Mouse (Mus musculus) MEL (cell line): ENCODE results near the gene Btla. TPM values are rescaled to one million over a fixed set of nuclear protein-coding genes. Genes with fewer than 3 reads are reported as not detected.
A peak's percentile ranks its signal among the peaks of the same experiment; 100 is the strongest.

ENCODE experiments used
- DNase-seq: peaks from one replicate; pipeline ENCODE4 v3.0.0; 2011; ENCODE audit warnings: low read depth, low spot score
- H3K27ac ChIP-seq: 2 replicates; pipeline ENCODE4 v1.5.1; 2012; ENCODE audit warnings: low read depth, mild to moderate bottlenecking, control low read depth, low read length, moderate library complexity; ENCODE audit not compliant: control insufficient read depth
- H3K27me3 ChIP-seq, 2 experiments: fragments of 150-350 bp in 1 of 2; sonication (generic) in 1 of 2; 2 replicates each; pipeline ENCODE4 v1.6.1; 2012; ENCODE audit warnings: low read length in 2 of 2, mild to moderate bottlenecking in 2 of 2, improper control_type of control experiment in 1 of 2, moderate library complexity in 1 of 2; ENCODE audit not compliant: insufficient read depth in 2 of 2, control insufficient read depth in 1 of 2
- H3K36me3 ChIP-seq, 2 experiments: 2 replicates each; pipeline ENCODE4 v1.6.1; 2012 to 2014; ENCODE audit warnings: low read length in 2 of 2, improper control_type of control experiment in 1 of 2, inconsistent platforms in 1 of 2, mild to moderate bottlenecking in 1 of 2; ENCODE audit not compliant: insufficient read depth in 2 of 2, control insufficient read depth in 1 of 2
- H3K4me1 ChIP-seq, 2 experiments: fragments of 150-350 bp in 1 of 2; sonication (generic) in 1 of 2; 2 replicates each; pipeline ENCODE4 v1.6.1; 2012; ENCODE audit warnings: low read length in 2 of 2, improper control_type of control experiment in 1 of 2, mild to moderate bottlenecking in 1 of 2; ENCODE audit not compliant: insufficient read depth in 2 of 2, control insufficient read depth in 1 of 2
- H3K4me3 ChIP-seq, 2 experiments: fragments of 150-350 bp in 1 of 2; sonication (generic) in 1 of 2; 2 replicates each; pipeline ENCODE4 v1.5.1; 2012; ENCODE audit warnings: low read depth in 2 of 2, low read length in 2 of 2, mild to moderate bottlenecking in 2 of 2, moderate library complexity in 2 of 2, control low read depth in 1 of 2, improper control_type of control experiment in 1 of 2; ENCODE audit not compliant: control insufficient read depth in 1 of 2, insufficient read depth in 1 of 2
- H3K79me2 ChIP-seq: 2 replicates; pipeline ENCODE4 v1.6.1; 2012; ENCODE audit warnings: mild to moderate bottlenecking, low read length, moderate library complexity; ENCODE audit not compliant: control insufficient read depth, poor library complexity, insufficient read depth
- H3K9ac ChIP-seq: 2 replicates; pipeline ENCODE4 v1.6.1; 2012; ENCODE audit warnings: low read depth, mild to moderate bottlenecking, control low read depth, low read length, moderate library complexity; ENCODE audit not compliant: control insufficient read depth, poor library complexity, severe bottlenecking
- H3K9me3 ChIP-seq: fragments of 150-350 bp; sonication (generic); replicated peaks from 2 replicates; pipeline ENCODE4 v1.6.1; 2012; ENCODE audit warnings: mild to moderate bottlenecking, low read length, improper control_type of control experiment, moderate library complexity; ENCODE audit not compliant: insufficient read depth
- BHLHE40 ChIP-seq: IDR thresholded peaks from 2 replicates; pipeline ENCODE4 v1.6.1; 2012; ENCODE audit warnings: low read depth, mild to moderate bottlenecking, inconsistent platforms, low read length, improper control_type of control experiment, borderline replicate concordance
- CTCF ChIP-seq, 3 experiments: IDR thresholded peaks in 2 of 3; conservative IDR thresholded peaks in 1 of 3; 2 replicates each; pipeline ENCODE4 v1.5.1; 2011 to 2012; ENCODE audit warnings: low read length in 3 of 3, low read depth in 2 of 3, mild to moderate bottlenecking in 2 of 3, improper control_type of control experiment in 1 of 3, inconsistent platforms in 1 of 3, mixed read lengths in 1 of 3, moderate library complexity in 1 of 3; ENCODE audit not compliant: control insufficient read depth in 1 of 3, insufficient read depth in 1 of 3, poor library complexity in 1 of 3, severe bottlenecking in 1 of 3
- EP300 ChIP-seq, 2 experiments: IDR thresholded peaks; 2 replicates each; pipeline ENCODE4 v1.6.1; 2011; ENCODE audit warnings: improper control_type of control experiment in 2 of 2, low read length in 2 of 2, low read depth in 1 of 2, mild to moderate bottlenecking in 1 of 2
- GABPA ChIP-seq: IDR thresholded peaks from 2 replicates; pipeline ENCODE4 v1.6.1; 2012; ENCODE audit warnings: low read depth, mild to moderate bottlenecking, inconsistent platforms, low read length, improper control_type of control experiment, moderate library complexity
- HCFC1 ChIP-seq: IDR thresholded peaks from 2 replicates; pipeline ENCODE4 v1.6.1; 2012; ENCODE audit warnings: low read depth, mild to moderate bottlenecking, inconsistent platforms, low read length, improper control_type of control experiment, moderate library complexity
- KAT2A ChIP-seq: conservative IDR thresholded peaks from 2 replicates; pipeline ENCODE4 v1.6.1; 2012; ENCODE audit warnings: low read depth, low read length, improper control_type of control experiment, inconsistent platforms
- MAFK ChIP-seq: IDR thresholded peaks from 2 replicates; pipeline ENCODE4 v1.6.1; 2011; ENCODE audit warnings: low read depth, mild to moderate bottlenecking, low read length, improper control_type of control experiment, borderline replicate concordance
- NRF1 ChIP-seq: IDR thresholded peaks from 2 replicates; pipeline ENCODE4 v1.6.1; 2014; ENCODE audit warnings: low read depth, mild to moderate bottlenecking, inconsistent platforms, low read length, improper control_type of control experiment, moderate library complexity; ENCODE audit not compliant: poor library complexity, insufficient read depth, severe bottlenecking
- RAD21 ChIP-seq: IDR thresholded peaks from 2 replicates; pipeline ENCODE4 v1.6.1; 2011; ENCODE audit warnings: mild to moderate bottlenecking, low read depth, low read length, improper control_type of control experiment
- SIN3A ChIP-seq: IDR thresholded peaks from 2 replicates; pipeline ENCODE4 v1.6.1; 2012; ENCODE audit warnings: low read length, improper control_type of control experiment, inconsistent platforms
- TAL1 ChIP-seq: IDR thresholded peaks from 2 replicates; pipeline ENCODE4 v1.6.1; 2012; ENCODE audit warnings: mild to moderate bottlenecking, inconsistent platforms, low read length, moderate library complexity, mixed read lengths
- UBTF ChIP-seq: IDR thresholded peaks from 2 replicates; pipeline ENCODE4 v1.6.1; 2012; ENCODE audit warnings: low read depth, mild to moderate bottlenecking, inconsistent platforms, low read length, improper control_type of control experiment, moderate library complexity, borderline replicate concordance; ENCODE audit not compliant: insufficient read depth
- USF2 ChIP-seq, 2 experiments: IDR thresholded peaks; 2 replicates each; pipeline ENCODE4 v1.6.1; 2011 to 2012; ENCODE audit warnings: improper control_type of control experiment in 2 of 2, low read length in 2 of 2, borderline replicate concordance in 1 of 2, inconsistent platforms in 1 of 2, low read depth in 1 of 2, mild to moderate bottlenecking in 1 of 2; ENCODE audit not compliant: insufficient read depth in 1 of 2
- ZKSCAN1 ChIP-seq: IDR thresholded peaks from 2 replicates; pipeline ENCODE4 v1.6.1; 2012; ENCODE audit warnings: low read depth, mild to moderate bottlenecking, inconsistent platforms, low read length, improper control_type of control experiment, moderate library complexity
- polyA plus RNA-seq, 2 experiments: library from polyadenylated mRNA; stranded (reverse) in 1 of 2; unstranded in 1 of 2; fragments of >175 nt in 1 of 2; fragments of >200 nt in 1 of 2; gene quantifications; 2 replicates each; pipeline versions ENCODE4 v1.2.1 to v1.2.4; 2012; ENCODE audit warnings: low replicate concordance in 2 of 2, low read depth in 1 of 2; ENCODE audit not compliant: insufficient read length in 2 of 2, insufficient read depth in 1 of 2, missing spikeins in 1 of 2
- total RNA-seq: library from RNA; depleted of rRNA; stranded (reverse); fragments of 300-350 nt; gene quantifications from 2 replicates; pipeline ENCODE4 v1.2.3, GENCODE M21; 2012

The Btla gene
- total and polyA plus RNA-seq, 3 experiments, result not detected

GRCm38 (mm10) chr16:45256895-45257294 lies 32.8 kb downstream of the Btla start:
- Histone ChIP-seq H3K27ac (no peak overlapping the region), H3K4me1 (no peaks in the 10 kb centered on the region), H3K36me3 (no peaks in the 10 kb centered on the region), H3K27me3 (no peaks in the 10 kb centered on the region), H3K4me3 (no peak overlapping the region), H3K79me2 (no peaks in the 10 kb centered on the region), H3K9ac (no peak overlapping the region), H3K9me3 (no peaks in the 10 kb centered on the region)
- no peak for DNase-seq
- TF ChIP-seq TAL1, result no peak
- no peak for TF ChIP-seq MAFK
- no peak for TF ChIP-seq USF2 (IDR thresholded peaks at IDR 0.05; ENCODE audit: borderline replicate concordance in 1 of 2, insufficient read depth in 1 of 2, low read depth in 1 of 2, low read length in 2 of 2)

GRCm38 (mm10) chr16:45257567-45257966 lies 33.5 kb downstream of the Btla start:
- Histone ChIP-seq H3K79me2 (no peaks in the 10 kb centered on the region), H3K9ac (no peak overlapping the region), H3K4me3 (no peak overlapping the region), H3K27me3 (no peaks in the 10 kb centered on the region), H3K4me1 (no peaks in the 10 kb centered on the region), H3K36me3 (no peaks in the 10 kb centered on the region), H3K9me3 (no peaks in the 10 kb centered on the region), H3K27ac (no peak overlapping the region)
- TF ChIP-seq UBTF, result no peak
- no peak for TF ChIP-seq BHLHE40
- no peak for TF ChIP-seq SIN3A
- no peak for TF ChIP-seq USF2 (IDR thresholded peaks at IDR 0.05; ENCODE audit: borderline replicate concordance in 1 of 2, insufficient read depth in 1 of 2, low read depth in 1 of 2, low read length in 2 of 2)
- TF ChIP-seq NRF1, result no peak
- TF ChIP-seq GABPA, result no peak
- TF ChIP-seq KAT2A, result no peak
- DNase-seq, result no peak

- peak; percentile 38 for DNase-seq
- TF ChIP-seq EP300 (IDR thresholded peaks at IDR 0.05; ENCODE audit: low read depth in 1 of 2, low read length in 2 of 2), result no peak
- peak; percentile 3; the same call in 1 of the 2 replicates for TF ChIP-seq RAD21
- no peak for TF ChIP-seq HCFC1
- no peak for TF ChIP-seq ZKSCAN1
- peak in 1 of 3 experiments; percentile 30; a peak in 1 of 6 replicates for TF ChIP-seq CTCF (IDR thresholded peaks at IDR 0.05 in 2 of 3, conservative IDR thresholded peaks at IDR 0.05 in 1 of 3; ENCODE audit: control insufficient read depth in 1 of 3, insufficient read depth in 1 of 3, low read depth in 2 of 3, low read length in 3 of 3, poor library complexity in 1 of 3, severe bottlenecking in 1 of 3)
Measured at GRCm38 (mm10) chr16:45259663-45260062, 35.5 kb downstream of the Btla start.

More at GRCm38 (mm10) chr16:45259663-45260062, 35.5 kb downstream of the Btla start:
- Histone ChIP-seq H3K27me3 (no peaks in the 10 kb centered on the region), H3K36me3 (no peaks in the 10 kb centered on the region), H3K4me3 (no peak overlapping the region), H3K4me1 (no peaks in the 10 kb centered on the region), H3K27ac (no peak overlapping the region), H3K79me2 (no peaks in the 10 kb centered on the region), H3K9ac (no peak overlapping the region), H3K9me3 (no peaks in the 10 kb centered on the region)
